Mouse (Mus musculus): ENCODE measurements at regions not wholly inside any gene's neighbourhood (a gene's known extent, or its start where the extent isn't known, plus 50 kb on each side); places are given as distances from the start of the nearest gene placed in this dataset.

DNA sequence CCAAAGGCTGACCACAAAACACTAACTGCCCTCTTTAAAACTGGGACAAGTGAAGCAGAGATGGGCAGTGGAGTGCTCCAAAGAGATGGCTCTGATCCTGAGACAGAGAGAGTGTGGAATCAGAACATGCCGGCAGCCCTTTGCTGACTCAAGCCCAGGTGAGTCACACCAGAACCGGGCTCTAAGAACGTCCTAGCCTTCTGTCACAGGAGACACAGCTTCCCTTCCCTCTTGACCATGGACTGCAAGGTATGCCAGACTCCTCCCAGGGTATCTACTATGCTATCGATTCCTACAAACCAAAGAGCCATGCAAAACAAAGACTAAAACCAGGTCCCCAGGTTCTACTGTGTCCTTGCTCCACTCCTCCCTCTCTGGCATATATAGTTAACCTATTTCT, 98.0 kb downstream of the Dhx15 start:
- no peak for DNase-seq

GRCm38 (mm10) chr5:52088131-52088530, 102.2 kb downstream of the Dhx15 start:
- no peak for DNase-seq

DNA sequence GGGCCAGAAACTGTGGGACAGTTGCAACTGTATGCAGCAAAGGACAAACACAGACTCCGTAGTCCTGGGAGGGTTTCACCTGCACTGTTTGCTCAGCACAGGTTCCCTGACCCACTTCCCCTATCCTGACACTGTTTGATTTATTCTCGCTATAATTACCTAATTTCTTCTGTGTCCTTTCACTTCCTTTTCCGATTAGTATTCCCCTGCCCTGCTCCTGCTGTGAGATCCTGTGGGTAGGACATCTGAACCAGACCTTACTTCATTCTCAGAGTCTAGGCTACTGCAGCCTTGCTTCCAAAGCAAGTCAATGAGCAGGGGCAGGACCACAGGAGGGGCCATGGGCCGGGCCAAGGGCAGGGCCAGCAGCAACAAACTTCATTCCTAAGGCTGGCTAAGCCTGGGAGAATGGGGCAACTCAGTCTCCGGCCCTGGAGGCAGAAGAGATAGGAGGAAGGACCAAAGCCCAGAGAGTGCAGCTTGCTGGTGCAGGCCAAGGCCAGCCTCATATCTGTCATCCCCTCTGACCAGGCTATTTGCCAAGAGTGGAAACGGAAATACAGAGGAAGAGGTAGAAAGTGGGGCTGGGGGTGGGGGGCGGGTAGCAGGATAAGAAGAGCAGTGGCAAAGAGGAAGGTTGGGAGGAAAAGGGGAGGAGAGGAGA, 103.4 kb downstream of the Dhx15 start:
- no peak for DNase-seq

DNA sequence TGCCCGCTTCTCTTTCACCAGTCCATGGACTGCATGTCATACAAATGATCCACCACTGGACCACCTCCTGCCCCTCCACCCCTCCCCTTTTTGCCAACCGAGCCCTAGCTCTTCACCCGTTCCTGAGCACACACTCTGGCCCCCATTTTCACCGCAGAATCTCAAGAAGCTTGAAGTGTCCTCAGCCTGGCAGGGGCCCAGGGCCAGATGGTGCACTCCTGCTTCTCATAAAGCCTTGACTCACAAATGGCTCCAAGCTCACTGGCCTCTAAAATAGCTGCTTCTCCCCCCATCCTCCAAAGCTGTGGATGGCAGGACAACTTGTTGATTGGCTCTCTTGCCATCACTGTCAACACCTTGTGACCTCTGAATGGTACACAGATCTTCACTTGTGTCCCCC, 110.0 kb downstream of the Dhx15 start:
- peak; percentile 53 for DNase-seq

DNA sequence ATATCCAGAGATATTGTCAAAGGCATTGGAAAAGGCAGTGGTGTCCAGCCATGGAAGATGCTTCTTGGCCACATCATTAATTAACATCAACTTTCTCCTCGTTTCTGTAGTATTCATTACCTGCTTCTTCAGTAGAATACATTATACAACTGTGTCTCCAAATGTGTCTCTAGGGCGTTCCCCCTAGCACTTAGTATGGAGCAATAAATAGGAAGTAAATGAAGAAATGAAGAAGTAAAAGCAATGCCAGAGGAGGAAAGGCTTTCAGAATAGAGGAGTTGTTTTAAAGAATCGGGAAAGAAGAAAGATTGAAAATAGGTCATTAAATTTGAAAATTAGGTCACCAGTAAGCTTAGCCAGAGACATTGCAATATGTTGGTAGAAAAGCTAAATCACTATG, 112.6 kb downstream of the Dhx15 start:
- no peak for DNase-seq

GRCm38 (mm10) chr5:52075096-52075495, 115.2 kb downstream of the Dhx15 start:
- no peak for DNase-seq

DNA sequence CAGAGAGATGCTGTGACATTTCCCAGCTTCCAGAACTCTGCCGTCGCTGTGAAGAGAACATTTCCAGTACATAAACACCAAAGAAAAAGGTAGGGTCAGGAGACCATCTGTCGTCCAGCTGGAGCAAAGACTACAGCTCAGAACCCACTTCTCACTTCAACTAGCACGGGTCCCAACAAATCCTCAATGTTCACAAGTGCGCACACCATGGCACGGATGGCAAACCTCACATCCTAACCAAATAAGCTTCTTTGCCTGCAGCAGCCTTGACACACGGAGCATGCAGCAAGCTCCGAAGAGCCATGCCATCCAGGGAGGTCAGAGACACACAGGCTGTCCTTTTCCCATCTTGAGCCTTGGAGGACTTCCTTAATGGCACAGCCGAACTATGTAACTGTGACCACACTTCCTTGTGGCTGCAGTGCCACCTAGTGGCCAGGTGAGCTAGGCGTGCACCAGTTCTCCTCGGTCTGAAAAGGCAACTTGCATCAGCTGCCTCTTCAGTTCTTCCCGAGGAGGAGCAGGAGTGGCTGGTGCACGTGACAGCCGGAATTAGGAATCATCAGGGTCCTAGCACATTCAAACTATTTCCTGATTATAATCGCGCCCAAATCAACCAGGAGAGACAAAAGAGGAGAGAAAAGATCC, 125.4 kb downstream of the Dhx15 start:
- DNase-seq, result peak; percentile 84

GRCm38 (mm10) chr5:52062214-52062613, 128.1 kb downstream of the Dhx15 start:
- no peak for DNase-seq

- DNase-seq, result no peak
These were observed 129.1 kb downstream of the Dhx15 start for GRCm38 (mm10) chr5:52061226-52061625.

- no peak for DNase-seq
These were observed 133.1 kb downstream of the Dhx15 start for GRCm38 (mm10) chr5:52057261-52057660.

- DNase-seq, result no peak
These were observed 138.2 kb downstream of the Dhx15 start for GRCm38 (mm10) chr5:52052072-52052465.

DNA sequence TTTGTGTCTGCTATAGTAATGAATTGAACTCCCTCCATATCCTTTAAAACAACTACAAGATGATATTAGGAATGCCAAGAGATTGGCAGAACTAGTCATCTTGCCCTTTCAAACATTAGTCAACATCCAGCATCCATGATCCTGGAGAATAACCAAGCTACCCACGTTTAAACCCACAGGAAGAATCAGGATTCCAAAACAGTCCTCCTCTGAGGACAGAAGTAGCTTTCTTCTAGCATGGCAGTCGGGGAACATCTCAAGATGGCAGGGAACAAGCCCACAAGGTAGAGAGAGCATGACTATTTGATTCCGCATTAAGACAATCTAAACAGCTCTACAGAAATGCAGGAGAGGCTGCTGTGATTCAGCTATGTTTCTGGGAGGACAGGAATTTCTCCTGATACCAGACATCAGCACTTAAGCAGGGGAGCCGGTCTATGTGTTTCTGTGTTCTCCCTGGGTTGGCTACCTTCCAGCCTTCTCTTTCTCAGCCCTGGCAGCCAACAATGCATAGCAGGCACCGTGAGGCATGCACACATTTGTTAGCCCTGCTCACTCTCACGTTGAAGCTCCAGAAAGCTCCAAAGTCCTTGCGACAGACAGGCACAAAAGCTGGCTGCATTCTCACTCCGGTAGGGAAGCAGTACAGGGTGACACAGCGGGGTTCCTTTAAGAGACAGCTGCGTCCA, 138.8 kb downstream of the Dhx15 start:
- peak; percentile 29 for DNase-seq

DNA sequence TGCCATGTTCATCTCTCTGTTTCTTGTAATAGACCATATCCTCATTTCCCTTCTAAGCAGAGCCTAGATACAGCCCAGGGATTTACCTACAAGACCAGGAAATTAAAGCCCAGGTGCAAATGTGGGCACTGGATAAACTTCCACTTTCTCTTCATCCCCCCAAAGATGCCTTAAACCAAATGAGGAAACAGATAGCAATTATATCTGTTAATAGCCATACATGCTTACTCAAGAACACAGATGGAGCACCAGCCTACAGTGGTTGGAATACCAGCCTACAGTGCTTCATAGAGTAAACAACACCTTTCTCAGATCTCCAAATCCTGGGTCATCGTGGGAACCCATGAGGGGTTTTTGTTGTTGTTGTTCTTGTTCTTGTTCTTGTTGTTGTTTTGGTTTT, 141.5 kb downstream of the Dhx15 start:
- DNase-seq, result no peak

GRCm38 (mm10) chr5:52046704-52047103, 143.6 kb downstream of the Dhx15 start:
- no peak for DNase-seq

GRCm38 (mm10) chr5:52044101-52044500, 146.2 kb downstream of the Dhx15 start:
- no peak for DNase-seq

DNA sequence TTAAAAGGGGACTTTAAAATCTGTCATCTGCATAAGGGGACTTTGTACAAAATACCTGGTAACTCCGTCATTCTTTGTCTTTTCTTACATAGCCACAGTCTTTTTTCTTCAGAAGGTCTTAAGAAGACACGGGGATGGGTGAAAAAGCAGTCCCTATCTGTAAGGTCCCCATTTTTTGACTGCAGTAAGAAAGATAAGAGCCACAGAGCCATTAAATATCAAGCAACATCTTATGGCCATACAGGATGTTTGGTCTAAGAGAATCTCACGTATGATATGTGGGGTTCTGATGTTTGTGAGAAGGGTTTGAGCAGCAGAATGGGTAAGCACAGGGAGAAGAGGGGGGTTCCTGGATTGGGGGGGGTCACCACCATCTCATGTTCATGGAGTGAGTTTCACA, 148.9 kb downstream of the Dhx15 start:
- no peak for DNase-seq

DNA sequence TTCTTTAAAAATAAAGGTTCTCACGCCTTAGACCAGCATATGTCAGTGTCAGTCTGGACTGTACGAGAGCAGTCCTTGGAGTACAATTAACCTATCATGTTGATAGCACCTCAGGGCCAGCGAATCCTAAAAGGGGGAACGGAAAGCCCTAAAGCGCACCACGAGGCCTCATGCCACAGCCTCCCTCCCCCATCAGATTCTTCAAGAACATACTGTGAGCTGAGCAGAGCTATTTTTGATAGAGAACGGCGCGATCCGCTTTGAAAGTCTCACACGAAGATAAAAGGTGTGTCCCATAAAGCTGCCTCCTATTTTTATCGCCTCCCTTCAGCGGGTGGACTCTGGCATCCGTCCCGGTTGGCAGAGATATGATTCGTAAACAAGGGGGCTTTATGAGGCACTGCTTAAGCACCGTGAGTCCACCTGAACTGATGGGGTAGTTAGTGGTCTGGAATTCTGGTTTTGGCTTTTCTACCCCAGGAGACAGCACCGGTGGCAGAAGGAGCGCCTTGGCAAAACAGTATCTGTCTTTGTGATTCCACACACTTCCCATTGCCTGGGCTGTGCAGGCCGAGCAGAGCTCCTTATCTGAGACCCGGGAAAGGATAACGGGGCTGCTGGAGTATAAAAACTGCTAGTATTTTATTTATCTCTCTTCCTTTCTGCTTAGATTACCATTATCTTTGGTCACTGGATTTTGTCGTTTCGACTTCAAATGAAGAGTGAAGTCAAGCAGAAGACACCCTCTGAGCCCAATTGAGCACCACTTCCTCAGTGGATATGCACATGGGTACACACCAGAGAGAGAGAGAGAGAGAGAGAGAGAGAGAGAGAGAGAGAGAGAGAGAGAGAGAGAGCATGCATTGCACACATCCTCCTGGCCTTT, 149.6 kb downstream of the Dhx15 start:
- peak; percentile 27 for DNase-seq

- no peak for DNase-seq
These were observed 155.0 kb downstream of the Dhx15 start for GRCm38 (mm10) chr5:52035339-52035738.

GRCm38 (mm10) chr5:52027478-52027877, 162.8 kb downstream of the Dhx15 start:
- DNase-seq, result no peak

DNA sequence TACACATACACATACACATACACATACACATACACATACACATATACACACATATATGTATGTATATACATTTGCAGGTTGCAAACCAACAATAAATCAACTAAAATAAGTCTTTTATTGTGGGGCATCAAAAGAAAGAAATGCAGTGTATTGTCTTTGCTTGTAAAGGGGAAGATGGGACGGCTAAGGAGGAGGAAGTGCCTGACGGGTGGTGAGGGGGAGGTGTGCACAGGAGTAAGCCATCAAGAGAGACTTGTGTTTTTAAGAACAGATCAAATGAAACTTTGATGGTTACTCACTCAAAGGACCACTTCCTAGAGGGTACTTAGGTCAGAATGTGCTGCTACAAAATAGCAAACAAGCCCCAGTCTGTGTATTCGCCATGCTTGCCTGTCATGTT, 164.2 kb downstream of the Dhx15 start:
- DNase-seq, result no peak

- DNase-seq, result peak; percentile 49
These were observed 167.1 kb downstream of the Dhx15 start for GRCm38 (mm10) chr5:52023212-52023611.

DNA sequence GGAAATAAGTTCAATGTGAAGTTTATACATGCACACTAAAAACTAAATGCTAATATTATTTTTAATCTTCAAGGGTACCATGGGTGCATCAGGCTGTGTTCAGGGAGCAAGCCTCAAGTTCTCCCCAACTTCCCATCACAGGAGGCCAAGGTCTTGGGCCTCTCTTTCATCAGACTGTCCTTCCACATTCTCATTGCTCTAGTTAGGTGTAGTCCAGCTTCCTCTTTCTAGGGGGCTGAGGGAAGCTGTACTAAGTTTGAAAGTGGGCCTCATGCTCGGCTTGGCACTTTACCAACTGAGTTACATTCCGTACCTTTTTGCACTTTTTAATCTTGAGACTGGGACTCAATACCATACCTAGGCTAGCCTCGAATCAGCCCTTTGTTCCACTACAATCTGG, 173.3 kb downstream of the Dhx15 start:
- DNase-seq, result no peak

- peak; percentile 46 for DNase-seq
These were observed 174.5 kb downstream of the Dhx15 start for GRCm38 (mm10) chr5:52015786-52016185.

Data from cerebellum, adult 8-10 months (tissue).